Mouse (Mus musculus): Measurements from ENCODE around the gene Raly. TPM values are rescaled to one million over a fixed set of nuclear protein-coding genes. Genes with fewer than 3 reads are reported as not detected.

The Raly gene
- total RNA-seq, 2 experiments from 2014 or later, result 93.2 to 101 TPM

DNA sequence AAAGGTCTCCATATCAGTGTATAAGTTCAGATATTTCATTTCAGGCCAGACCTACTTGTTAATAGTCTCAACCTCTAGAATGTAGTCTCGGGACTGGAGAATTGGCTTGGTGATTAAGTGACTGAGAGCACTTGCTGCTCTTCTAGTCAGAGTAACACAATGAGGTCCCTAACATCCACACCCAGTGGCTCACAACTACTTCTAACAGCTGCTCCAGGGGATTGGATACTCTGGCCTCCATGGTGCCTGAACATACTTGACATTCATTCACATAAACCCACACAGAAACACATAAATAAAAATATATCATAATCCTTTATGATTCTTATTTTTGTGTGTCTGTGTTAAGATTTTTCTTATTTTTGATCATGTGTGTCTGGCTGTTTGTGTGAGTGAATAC lies 27.7 kb downstream of the Raly start:
- no peak for TF ChIP-seq CTCF (IDR thresholded peaks at IDR 0.05)
- intact Hi-C loops (cut with DNase I), result no loop called here
- Histone ChIP-seq H3K4me3 (no peak overlapping the region), H3K27ac (no peak overlapping the region)
- no peak for DNase-seq (ENCODE audit: extremely low spot score in 1 of 2, low spot score in 2 of 2)

DNA sequence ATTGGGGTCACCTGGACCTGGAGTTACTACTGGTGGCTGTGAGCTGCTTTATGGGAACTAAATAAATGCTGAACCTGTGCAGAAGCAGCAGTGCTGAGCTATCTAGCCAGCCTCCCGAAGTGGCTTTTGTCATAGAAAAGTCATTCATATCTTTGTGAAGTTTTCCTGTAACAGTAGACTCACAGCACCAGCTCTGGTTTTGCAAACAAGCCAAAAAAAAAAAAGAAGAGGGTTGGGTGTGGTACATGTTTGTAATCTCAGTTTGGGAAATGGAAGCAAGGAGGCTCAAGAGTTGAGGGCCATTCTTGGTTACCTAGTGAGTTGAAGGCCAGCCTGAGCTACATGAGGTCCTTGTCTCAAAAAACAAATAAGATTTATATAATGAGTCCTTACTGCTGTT lies 29.4 kb downstream of the Raly start:
- no peak for TF ChIP-seq CTCF (IDR thresholded peaks at IDR 0.05)
- H3K4me3 ChIP-seq, result no peak overlapping the region
- no peak overlapping the region for H3K27ac ChIP-seq
- intact Hi-C loops (cut with DNase I), result no loop called here
- DNase-seq (ENCODE audit: extremely low spot score in 1 of 2, low spot score in 2 of 2), result no peak

DNA sequence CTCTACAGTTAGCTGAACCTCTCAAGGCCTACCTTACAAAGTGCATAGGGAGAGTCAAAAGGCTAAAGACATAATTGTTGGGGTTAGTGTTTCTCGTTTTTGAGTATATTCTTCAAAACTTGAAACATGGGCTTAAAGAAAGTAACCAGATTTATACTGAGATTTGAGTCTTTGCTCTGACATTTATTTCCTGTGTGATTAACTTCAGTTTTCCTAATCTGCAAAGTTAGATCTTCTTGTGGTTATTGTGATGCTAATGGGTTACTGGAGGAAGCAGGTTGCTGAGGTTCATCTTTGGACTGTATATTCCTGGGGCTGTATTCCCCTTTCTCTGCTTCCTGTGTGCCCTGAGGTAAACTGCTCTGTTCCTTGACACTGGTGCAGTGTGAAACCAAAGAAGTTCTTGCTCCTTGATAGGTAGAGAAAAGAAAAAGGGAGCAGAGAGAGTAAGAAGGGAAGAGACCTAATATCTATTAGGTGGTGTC lies 35.2 kb downstream of the Raly start:
- no peak for DNase-seq (ENCODE audit: extremely low spot score in 1 of 2, low spot score in 2 of 2)
- intact Hi-C loops (cut with DNase I), result no loop called here
- no peak overlapping the region for H3K27ac ChIP-seq
- no peak overlapping the region for H3K4me3 ChIP-seq
- no peak for TF ChIP-seq CTCF (IDR thresholded peaks at IDR 0.05)

DNA sequence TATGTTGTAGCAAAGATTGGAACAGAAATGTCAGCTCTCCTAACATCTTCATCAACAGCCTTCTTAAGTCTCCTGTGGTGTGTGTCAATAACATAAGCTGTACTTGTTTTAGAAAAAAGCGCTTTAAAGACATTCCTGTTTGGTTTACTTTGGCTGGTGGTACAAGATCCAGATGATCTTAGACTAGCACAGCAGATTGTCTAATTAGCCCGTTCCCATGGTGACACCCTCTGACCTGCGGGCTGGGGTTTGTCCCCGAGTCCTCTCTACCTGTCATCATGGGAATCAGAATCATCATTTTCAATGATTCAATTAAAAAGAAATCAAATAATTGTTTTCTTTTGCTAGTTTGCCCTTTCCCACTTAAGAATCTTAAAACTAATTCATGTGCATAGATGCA lies 36.6 kb downstream of the Raly start:
- intact Hi-C loops (cut with DNase I), result no loop called here

DNA sequence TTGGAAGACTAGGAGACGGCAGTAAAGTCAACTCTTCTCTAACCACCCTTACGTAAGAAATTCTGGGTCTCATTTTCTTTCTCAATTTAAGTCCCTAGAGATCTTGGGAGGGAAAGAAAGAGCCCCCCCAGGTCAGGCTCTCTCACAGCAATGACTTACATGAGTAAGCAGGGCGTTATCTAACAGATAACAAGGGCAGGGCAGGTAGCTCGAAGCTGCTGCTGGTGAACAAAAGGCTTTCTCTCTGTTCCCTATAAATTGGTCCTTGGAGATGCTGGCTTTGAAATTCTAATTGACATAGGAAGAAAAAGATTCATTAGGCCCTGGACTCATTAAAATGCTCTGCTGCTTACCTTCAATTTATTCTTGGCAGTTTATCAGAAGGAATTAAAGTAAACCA lies 41.6 kb downstream of the Raly start:
- intact Hi-C loops (cut with DNase I), result no loop called here
- DNase-seq (ENCODE audit: extremely low spot score in 1 of 2, low spot score in 2 of 2), result no peak
- H3K4me3 ChIP-seq, result no peak overlapping the region
- no peak overlapping the region for H3K27ac ChIP-seq
- no peak for TF ChIP-seq CTCF (IDR thresholded peaks at IDR 0.05)

More for the DNA sequence above, 36.6 kb downstream of the Raly start:
- Histone ChIP-seq H3K27ac (no peak overlapping the region), H3K4me3 (no peak overlapping the region)
- DNase-seq (ENCODE audit: extremely low spot score in 1 of 2, low spot score in 2 of 2), result no peak
- no peak for TF ChIP-seq CTCF (IDR thresholded peaks at IDR 0.05)

DNA sequence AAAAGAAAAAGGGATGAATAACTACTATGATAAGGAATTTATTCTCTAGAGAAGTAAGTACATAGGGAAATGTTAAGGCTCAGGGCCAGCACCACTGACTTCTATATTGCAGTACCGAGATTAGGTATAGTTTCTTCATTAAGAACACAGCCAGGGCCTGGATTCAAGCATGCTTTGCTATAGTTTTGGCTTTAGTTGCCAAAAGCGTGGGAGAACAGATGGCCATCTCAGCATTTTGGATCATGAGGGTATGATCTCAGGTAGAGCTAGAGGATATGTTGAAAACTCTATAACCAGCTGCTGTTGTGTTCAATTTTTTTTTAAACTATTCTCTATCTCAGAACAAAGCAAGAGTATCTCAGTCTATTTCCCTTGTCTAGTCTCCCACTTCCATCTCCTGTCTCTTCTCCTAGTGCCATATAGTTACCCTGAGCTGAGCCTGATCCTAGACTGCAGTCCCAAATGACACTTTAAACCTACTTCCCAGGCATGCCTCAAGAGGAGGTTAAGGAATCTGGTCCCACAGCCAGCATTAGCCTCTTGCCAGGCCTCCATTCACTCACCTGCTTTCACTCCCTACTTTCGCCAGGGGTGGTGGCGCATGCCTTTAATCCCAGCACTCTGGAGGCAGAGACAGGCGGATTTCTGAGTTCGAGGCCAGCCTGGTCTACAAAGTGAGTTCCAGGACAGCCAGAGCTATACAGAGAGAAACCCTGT lies 43.4 kb downstream of the Raly start:
- H3K27ac ChIP-seq, result no peak overlapping the region

DNA sequence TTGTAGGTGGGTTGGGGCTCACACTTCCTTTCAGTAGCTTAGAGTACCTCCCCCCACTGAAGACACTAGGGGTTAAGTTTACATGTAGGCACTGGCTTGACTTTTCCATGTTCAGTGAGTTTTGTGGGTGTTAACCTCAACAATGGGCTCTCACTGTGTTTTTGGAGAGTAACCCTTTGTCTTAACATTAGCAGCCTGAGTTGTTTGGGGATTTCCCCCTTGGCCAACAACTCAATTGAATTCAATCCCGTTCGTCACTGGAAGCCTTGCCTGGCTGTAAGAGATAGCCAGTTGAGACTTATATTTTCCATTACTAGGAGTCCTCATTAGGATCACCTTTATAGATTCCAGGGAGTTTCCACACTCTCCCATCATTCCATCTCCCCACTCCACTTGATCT lies 45.6 kb downstream of the Raly start:
- TF ChIP-seq CTCF (IDR thresholded peaks at IDR 0.05), result no peak
- intact Hi-C loops (cut with DNase I), result no loop called here
- DNase-seq (ENCODE audit: extremely low spot score in 1 of 2, low spot score in 2 of 2), result no peak

More for the DNA sequence above, 43.4 kb downstream of the Raly start:
- no peak for TF ChIP-seq CTCF (IDR thresholded peaks at IDR 0.05)
- intact Hi-C loops (cut with DNase I), result no loop called here
- no peak for DNase-seq (ENCODE audit: extremely low spot score in 1 of 2, low spot score in 2 of 2)
- no peak overlapping the region for H3K4me3 ChIP-seq

DNA sequence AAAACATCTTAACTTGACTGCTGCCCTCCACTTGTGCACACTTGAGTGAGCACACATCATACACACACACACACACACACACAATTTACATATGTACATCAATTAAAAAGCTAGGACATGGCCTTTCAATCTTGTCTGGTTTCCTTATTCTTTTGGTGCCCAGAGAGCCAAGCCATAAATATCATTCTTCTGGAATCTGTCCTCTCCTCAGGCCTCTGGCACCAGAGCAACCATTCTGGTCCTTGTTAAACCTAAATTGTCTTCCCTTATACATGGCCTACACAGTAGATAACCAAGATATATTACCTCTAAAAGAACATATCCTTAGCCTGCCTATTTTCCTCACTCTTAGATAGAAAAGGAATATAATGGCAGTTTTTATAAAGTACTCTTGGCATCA lies 57.2 kb downstream of the Raly start:
- TF ChIP-seq CTCF (IDR thresholded peaks at IDR 0.05), result no peak
- intact Hi-C loops (cut with DNase I), result no loop called here
- H3K4me3 ChIP-seq, result no peak overlapping the region
- H3K27ac ChIP-seq, result no peak overlapping the region
- DNase-seq (ENCODE audit: extremely low spot score in 1 of 2, low spot score in 2 of 2), result no peak

More for the DNA sequence above, 45.6 kb downstream of the Raly start:
- H3K4me3 ChIP-seq, result no peak overlapping the region
- no peak overlapping the region for H3K27ac ChIP-seq

DNA sequence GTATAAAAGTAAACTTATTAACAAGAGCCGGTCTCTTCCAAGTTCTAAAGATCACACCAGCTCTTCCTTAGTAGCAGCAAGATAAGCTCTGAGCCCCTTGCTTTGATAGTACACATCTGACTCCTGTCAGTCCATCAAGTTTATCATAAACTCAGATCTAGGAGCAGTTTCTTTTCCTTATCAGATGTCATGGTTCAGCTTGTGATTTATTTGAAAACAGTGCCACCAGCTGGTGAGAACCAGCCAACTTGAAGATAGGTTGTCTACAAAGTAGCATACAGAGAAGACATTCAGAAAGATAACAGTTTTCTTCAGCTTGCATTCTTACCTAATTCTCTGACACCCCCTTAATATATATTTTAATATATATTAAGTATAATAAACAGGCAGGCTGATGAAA lies 64.5 kb downstream of the Raly start:
- intact Hi-C loops (cut with DNase I), result loop anchor here (1.0 to 10.0 kb wide), 3 partner anchors 143 to 441 kb away; no protein-coding TSS in a partner anchor
- no peak overlapping the region for H3K27ac ChIP-seq
- no peak overlapping the region for H3K4me3 ChIP-seq
- TF ChIP-seq CTCF (IDR thresholded peaks at IDR 0.05), result peak; percentile 75
- peak; percentile 43 to 61 for DNase-seq (ENCODE audit: extremely low spot score in 1 of 2, low spot score in 2 of 2)

DNA sequence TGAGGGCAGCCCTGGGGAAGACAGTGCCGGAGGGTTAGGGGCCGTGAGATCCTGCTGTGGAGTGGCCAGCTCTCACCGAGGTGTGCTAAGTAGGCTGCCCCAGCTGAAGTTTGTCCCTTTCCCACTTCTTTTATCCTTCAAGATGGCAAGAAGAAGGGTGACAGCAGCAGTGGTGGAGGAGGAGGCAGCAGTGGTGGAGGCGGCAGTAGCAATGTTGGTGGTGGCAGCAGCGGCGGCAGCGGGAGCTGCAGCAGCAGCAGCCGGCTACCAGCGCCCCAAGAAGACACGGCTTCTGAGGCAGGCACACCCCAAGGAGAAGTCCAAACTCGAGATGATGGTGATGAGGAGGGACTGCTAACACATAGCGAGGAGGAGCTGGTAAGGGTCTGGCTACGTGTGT lies 72.8 kb downstream of the Raly start:
- peak overlapping the region; percentile 44; the same call in 1 of the 2 replicates for H3K27ac ChIP-seq

DNA sequence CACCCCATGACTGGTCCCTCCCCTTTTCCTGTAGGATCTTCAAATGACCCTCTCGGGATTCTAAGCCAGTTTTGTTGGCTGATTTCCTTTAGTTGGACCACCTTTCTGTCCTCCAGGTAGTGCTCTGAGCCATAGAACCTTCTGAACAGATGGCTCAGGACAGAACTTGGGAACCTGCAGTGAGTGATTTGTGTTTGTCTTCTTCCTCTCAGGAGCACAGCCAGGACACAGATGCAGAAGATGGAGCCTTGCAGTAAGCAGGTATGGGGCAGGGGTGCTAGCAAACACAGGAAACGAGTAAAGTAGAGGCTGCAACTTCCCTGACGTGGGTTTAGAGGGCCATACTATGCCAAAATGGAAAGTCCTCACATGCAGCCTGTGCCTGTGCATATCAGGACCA lies 74.8 kb downstream of the Raly start:
- Histone ChIP-seq H3K27ac (no peak overlapping the region), H3K4me3 (no peak overlapping the region)
- DNase-seq (ENCODE audit: extremely low spot score in 1 of 2, low spot score in 2 of 2), result no peak
- intact Hi-C loops (cut with DNase I), result no loop called here
- no peak for TF ChIP-seq CTCF (IDR thresholded peaks at IDR 0.05)

More for the DNA sequence above, 72.8 kb downstream of the Raly start:
- peak in 1 of 2 experiments; percentile 27 for DNase-seq (ENCODE audit: extremely low spot score in 1 of 2, low spot score in 2 of 2)
- no peak overlapping the region for H3K4me3 ChIP-seq
- intact Hi-C loops (cut with DNase I), result no loop called here
- TF ChIP-seq CTCF (IDR thresholded peaks at IDR 0.05), result no peak

DNA sequence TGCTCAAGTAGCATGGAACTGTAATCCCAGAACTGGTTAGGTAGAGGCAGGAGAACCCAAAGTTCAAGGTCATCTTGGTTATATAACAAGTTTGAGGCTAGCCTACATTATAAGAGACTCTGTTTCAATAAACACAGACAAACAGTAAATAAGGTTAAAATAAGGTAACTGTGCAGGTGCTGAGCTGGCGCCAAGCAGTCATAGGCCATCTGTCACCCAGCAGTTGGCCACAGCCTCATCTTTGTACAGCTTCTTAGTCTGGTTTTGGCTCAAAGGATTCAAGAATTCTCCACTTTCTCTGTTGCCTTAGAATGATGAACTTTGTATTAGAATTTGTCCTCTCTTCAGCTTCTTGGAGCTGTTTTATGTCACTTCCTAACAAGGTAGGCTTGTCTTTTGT lies 77.2 kb downstream of the Raly start:
- DNase-seq (ENCODE audit: extremely low spot score in 1 of 2, low spot score in 2 of 2), result no peak
- peak overlapping the region; percentile 28; the same call in 1 of the 2 replicates for H3K27ac ChIP-seq
- no peak overlapping the region for H3K4me3 ChIP-seq
- no peak for TF ChIP-seq CTCF (IDR thresholded peaks at IDR 0.05)
- intact Hi-C loops (cut with DNase I), result no loop called here

All from left cerebral cortex, adult 2 months (tissue).